Mouse (Mus musculus) midbrain, embryonic 14.5 days (tissue): ENCODE results near the gene Synm. TPM values are rescaled to one million over a fixed set of nuclear protein-coding genes. Genes with fewer than 3 reads are reported as not detected.

ENCODE experiments used
- ATAC-seq: fragments of 200-750 bp; cut with Nextera tagmentation; 2 replicates; pipeline ENCODE4 v1.8.0; 2017; ENCODE audit warnings: moderate number of reproducible peaks, moderate library complexity; ENCODE audit not compliant: low FRiP score, low TSS enrichment
- DNase-seq: peaks from one replicate; pipeline ENCODE4 v3.0.0-alpha.2; 2015
- H3K27ac ChIP-seq: fragments of 300-500 bp; sonication (generic); replicated peaks from 2 replicates; pipeline ENCODE4 v1.5.1; 2014; ENCODE audit warnings: mild to moderate bottlenecking, low read depth, low read length, moderate library complexity
- H3K27me3 ChIP-seq: fragments of 300-500 bp; sonication (generic); 2 replicates; pipeline ENCODE4 v1.6.1; 2014; ENCODE audit warnings: low read length, control low read depth, mixed read lengths; ENCODE audit not compliant: control insufficient read depth, insufficient read depth
- H3K36me3 ChIP-seq: fragments of 300-500 bp; sonication (generic); 2 replicates; pipeline ENCODE4 v1.6.1; 2014; ENCODE audit warnings: low read length, control low read depth; ENCODE audit not compliant: control insufficient read depth, insufficient read depth
- H3K4me1 ChIP-seq: fragments of 300-500 bp; sonication (generic); 2 replicates; pipeline ENCODE4 v1.6.1; 2014; ENCODE audit warnings: mild to moderate bottlenecking, antibody characterized with exemption, low read length, control low read depth; ENCODE audit not compliant: control insufficient read depth, insufficient read depth
- H3K4me2 ChIP-seq: fragments of 300-500 bp; sonication (generic); 2 replicates; pipeline ENCODE4 v1.6.1; 2014; ENCODE audit warnings: mild to moderate bottlenecking, low read length, moderate library complexity
- H3K4me3 ChIP-seq: fragments of 300-500 bp; sonication (generic); replicated peaks from 2 replicates; pipeline ENCODE4 v1.5.1; 2014; ENCODE audit warnings: low read depth, low read length
- H3K9ac ChIP-seq: fragments of 300-500 bp; sonication (generic); replicated peaks from 2 replicates; pipeline ENCODE4 v1.6.1; 2014; ENCODE audit warnings: mild to moderate bottlenecking, low read length, moderate library complexity
- H3K9me3 ChIP-seq: fragments of 300-500 bp; sonication (generic); 2 replicates; pipeline ENCODE4 v1.6.1; 2016; ENCODE audit warnings: low read length, control low read depth, mixed read lengths; ENCODE audit not compliant: control insufficient read depth
- WGBS: fragments of 180-500 bp; shearing (Covaris S2); extraction: QIAGEN DNeasy Blood & Tissue Kit; methylation state at CpG from one replicate; pipeline ENCODE4 v1.1.7; 2014; 5-methylcytosine and 5-hydroxymethylcytosine counted together
- microRNA-seq: library from miRNA; unstranded; fragments of <30 nt; microRNA quantifications from one replicate; pipeline ENCODE4, GENCODE M21; 2016
- polyA plus RNA-seq: library from polyadenylated mRNA; unstranded; fragments of >200 nt; fragmentation: Nextera tagmentation; extraction: Ambion mirVana; gene quantifications from 2 replicates; pipeline ENCODE4 v1.2.1, GENCODE M21; 2014

The Synm gene
- polyA plus RNA-seq, 1 experiment from 2014 or later, result 2.4 TPM

DNA sequence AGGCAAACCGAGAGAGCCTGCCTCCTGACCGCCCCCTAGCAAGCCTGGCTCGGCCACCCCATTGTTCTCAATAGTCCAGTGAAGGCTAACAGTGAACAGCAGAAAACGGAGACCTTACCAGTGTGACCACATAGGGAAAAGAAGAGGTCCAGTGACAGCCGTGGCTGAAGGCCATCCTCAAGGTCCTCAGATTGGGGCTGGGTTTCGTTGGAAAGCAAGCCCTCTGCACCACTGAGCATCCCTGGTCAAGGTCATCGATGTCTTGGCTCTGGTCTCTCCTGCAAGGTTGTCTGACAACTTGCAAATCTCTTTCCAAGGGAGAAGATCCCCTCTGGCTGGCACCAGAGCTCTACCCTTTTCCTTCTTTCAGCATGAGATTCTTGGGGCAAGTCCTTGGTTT lies 69.7 kb downstream of the Synm start:
- Histone ChIP-seq H3K27me3 (no peaks in the 10 kb centered on the region), H3K4me3 (no peak overlapping the region), H3K27ac (no peak overlapping the region), H3K9me3 (no peaks in the 10 kb centered on the region), H3K4me1 (no peaks in the 10 kb centered on the region), H3K36me3 (no peaks in the 10 kb centered on the region), H3K4me2 (no peak overlapping the region), H3K9ac (no peak overlapping the region)
- ATAC-seq (no peak), DNase-seq (no peak)
- 81% methylated on average over 7 of the region's 7 CpGs for WGBS

DNA sequence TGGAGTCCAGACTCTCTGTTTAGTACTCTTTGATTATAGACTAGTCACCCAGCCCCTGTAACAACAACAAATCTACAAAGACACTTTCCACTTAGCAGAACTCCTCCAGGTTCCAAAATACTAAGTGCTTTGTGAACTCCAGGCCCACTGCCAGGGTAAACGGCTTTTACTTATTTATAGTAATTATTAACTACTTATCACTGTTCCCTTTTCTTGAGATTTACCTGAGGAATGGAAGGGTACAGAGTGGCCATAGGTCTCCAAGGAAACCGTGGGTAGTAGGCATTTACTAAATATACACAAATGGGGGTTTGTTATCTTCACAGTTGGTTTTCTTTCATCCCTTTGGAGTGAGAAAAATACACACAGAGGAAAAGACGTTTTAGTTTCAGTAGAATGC lies 71.3 kb downstream of the Synm start:
- no peaks in the 10 kb centered on the region for H3K36me3 ChIP-seq
- H3K4me2 ChIP-seq, result no peak overlapping the region
- no peak overlapping the region for H3K27ac ChIP-seq
- H3K9me3 ChIP-seq, result no peaks in the 10 kb centered on the region
- H3K4me3 ChIP-seq, result no peak overlapping the region
- H3K4me1 ChIP-seq, result no peaks in the 10 kb centered on the region
- no peak for DNase-seq
- no peak for ATAC-seq
- H3K9ac ChIP-seq, result no peak overlapping the region
- H3K27me3 ChIP-seq, result no peaks in the 10 kb centered on the region
- WGBS, result 65% methylated on average over 3 of the region's 3 CpGs

- Histone ChIP-seq H3K36me3 (0 out of 2 replicates have a peak, but pooled peaks cover 4% of the 10 kb centered on the region), H3K9ac (no peak overlapping the region), H3K4me3 (no peak overlapping the region), H3K27me3 (no peaks in the 10 kb centered on the region), H3K4me2 (no peak overlapping the region), H3K27ac (no peak overlapping the region), H3K4me1 (no peaks in the 10 kb centered on the region), H3K9me3 (no peaks in the 10 kb centered on the region)
- peak; percentile 23 for DNase-seq
- ATAC-seq, result no peak
- WGBS, result 96% methylated on average over 3 of the region's 3 CpGs
Observed at GRCm38 (mm10) chr7:67686545-67686944, 73.0 kb downstream of the Synm start.

- no peak overlapping the region for H3K27ac ChIP-seq
- H3K36me3 ChIP-seq, result 0 out of 2 replicates have a peak, but pooled peaks cover 4% of the 10 kb centered on the region
- DNase-seq (no peak), ATAC-seq (no peak)
- no peak overlapping the region for H3K4me3 ChIP-seq
- H3K4me1 ChIP-seq, result no peaks in the 10 kb centered on the region
- 90% methylated on average over 16 of the region's 16 CpGs for WGBS
- no peak overlapping the region for H3K9ac ChIP-seq
- no peak overlapping the region for H3K4me2 ChIP-seq
- H3K9me3 ChIP-seq, result no peaks in the 10 kb centered on the region
- no peaks in the 10 kb centered on the region for H3K27me3 ChIP-seq
Observed at GRCm38 (mm10) chr7:67683006-67683405, 76.5 kb downstream of the Synm start.

GRCm38 (mm10) chr7:67681078-67681477 lies 78.5 kb downstream of the Synm start:
- Histone ChIP-seq H3K4me1 (no peaks in the 10 kb centered on the region), H3K27ac (no peak overlapping the region), H3K4me3 (no peak overlapping the region), H3K9me3 (no peaks in the 10 kb centered on the region), H3K36me3 (0 out of 2 replicates have a peak, but pooled peaks cover 4% of the 10 kb centered on the region), H3K4me2 (no peak overlapping the region), H3K27me3 (no peaks in the 10 kb centered on the region), H3K9ac (no peak overlapping the region)
- WGBS, result 87% methylated on average over 9 of the region's 9 CpGs
- ATAC-seq, result no peak
- DNase-seq, result no peak

Small RNA genes lying within 50 kb of the gene (microRNA-seq; reads per million reads assigned to microRNA genes)
- not detected for gene Gm23844

Other genes with a start within 250 kb of the Synm start
- 27.7 and 39.7 TPM in 2 replicates for gene Lrrc28, start 114.5 kb downstream of the Synm start, polyA plus RNA-seq
- 5.7 and 12.8 TPM in 2 replicates for gene Ttc23, start 112.3 kb downstream of the Synm start, polyA plus RNA-seq
- gene Igf1r, start 193.1 kb upstream of the Synm start, polyA plus RNA-seq, result 25.8 and 34.1 TPM in 2 replicates